Mouse (Mus musculus) frontal cortex, adult (tissue): ENCODE measurements around the gene Gm20914.
"Not testable (repeated sequence)": the region's sequence is repeated elsewhere in the genome, so short reads cannot be mapped to it uniquely, and the experiment has no call there.

ENCODE experiments used
- ATAC-seq: cut with Nextera tagmentation; 2 replicates; pipeline ENCODE4 v1.9.2; 2017; ENCODE audit warnings: mild to moderate bottlenecking, moderate library complexity, mixed read lengths; ENCODE audit not compliant: low TSS enrichment

Gene Gm20914

DNA sequence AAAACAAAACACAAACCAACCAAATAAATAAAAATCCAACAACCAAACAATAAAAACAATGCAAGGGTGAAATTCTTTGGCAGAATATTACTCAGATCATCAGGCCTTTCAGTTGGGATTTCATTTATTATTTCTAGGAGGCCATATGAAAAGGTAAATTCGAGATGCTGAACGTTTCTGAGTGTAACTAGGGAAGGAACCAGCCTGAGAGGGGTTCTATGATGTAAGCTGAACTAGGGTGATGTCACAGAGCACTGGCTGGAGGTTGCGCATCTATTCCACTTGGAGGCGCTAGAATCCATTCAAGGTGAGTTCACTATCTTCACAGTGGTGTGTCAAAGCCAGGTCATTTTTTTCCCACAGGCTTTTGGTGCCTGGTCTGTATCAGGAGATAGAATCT is at the start of gene Gm20914:
Gm20914 (plus strand) TSS at position 301 of the 400 bp plus-strand sequence.
- not testable (repeated sequence) for ATAC-seq
